Mouse (Mus musculus): ENCODE results near the gene Pcsk4. TPM values are rescaled to one million over a fixed set of nuclear protein-coding genes. Genes with fewer than 3 reads are reported as not detected.

Gene Pcsk4
- polyA plus RNA-seq, 1 experiment from 2014 or later, result 4.9 TPM

- H3K9me3 ChIP-seq (ENCODE audit: control insufficient read depth, low read length), result no peaks in the 10 kb centered on the region
- H3K9ac ChIP-seq (replicated peaks; ENCODE audit: low read depth, low read length), result peak overlapping the region; percentile 99
- ATAC-seq (ENCODE audit: low read depth), result no peak
- peak overlapping the region; percentile 76 for H3K4me2 ChIP-seq (ENCODE audit: low read depth, low read length)
- peaks cover 16% of the 10 kb centered on the region for H3K36me3 ChIP-seq (ENCODE audit: control insufficient read depth, insufficient read depth, low read length)
- peak overlapping the region; percentile 99 for H3K27ac ChIP-seq (ENCODE audit: low read depth, low read length)
- H3K27me3 ChIP-seq (ENCODE audit: control insufficient read depth, insufficient read depth, low read length), result no peaks in the 10 kb centered on the region
- peaks cover 50% of the 10 kb centered on the region for H3K4me1 ChIP-seq (ENCODE audit: control insufficient read depth, insufficient read depth, low read length)
- H3K4me3 ChIP-seq (ENCODE audit: low read depth, low read length), result peak overlapping the region; percentile 70
- 27% methylated on average over 10 of the region's 10 CpGs for WGBS
These were observed 29.5 kb downstream of the Pcsk4 start for GRCm38 (mm10) chr10:80299824-80300223.

GRCm38 (mm10) chr10:80299301-80299700, 30.0 kb downstream of the Pcsk4 start:
- H3K27ac ChIP-seq (ENCODE audit: low read depth, low read length), result peak overlapping the region; percentile 99
- H3K9me3 ChIP-seq (ENCODE audit: control insufficient read depth, low read length), result no peaks in the 10 kb centered on the region
- no peaks in the 10 kb centered on the region for H3K27me3 ChIP-seq (ENCODE audit: control insufficient read depth, insufficient read depth, low read length)
- peak overlapping the region; percentile 76 for H3K4me2 ChIP-seq (ENCODE audit: low read depth, low read length)
- no peak for ATAC-seq (ENCODE audit: low read depth)
- H3K36me3 ChIP-seq (ENCODE audit: control insufficient read depth, insufficient read depth, low read length), result peaks cover 15% of the 10 kb centered on the region
- peak overlapping the region; percentile 70 for H3K4me3 ChIP-seq (ENCODE audit: low read depth, low read length)
- 3% methylated on average over 15 of the region's 15 CpGs for WGBS
- H3K4me1 ChIP-seq (ENCODE audit: control insufficient read depth, insufficient read depth, low read length), result peaks cover 46% of the 10 kb centered on the region
- peak overlapping the region; percentile 99 for H3K9ac ChIP-seq (replicated peaks; ENCODE audit: low read depth, low read length)

- peak overlapping the region; percentile 76 for H3K4me2 ChIP-seq (ENCODE audit: low read depth, low read length)
- H3K36me3 ChIP-seq (ENCODE audit: control insufficient read depth, insufficient read depth, low read length), result peaks cover 20% of the 10 kb centered on the region
- H3K27me3 ChIP-seq (ENCODE audit: control insufficient read depth, insufficient read depth, low read length), result no peaks in the 10 kb centered on the region
- peak overlapping the region; percentile 99 for H3K27ac ChIP-seq (ENCODE audit: low read depth, low read length)
- H3K4me1 ChIP-seq (ENCODE audit: control insufficient read depth, insufficient read depth, low read length), result peaks cover 49% of the 10 kb centered on the region
- peak overlapping the region; percentile 70 for H3K4me3 ChIP-seq (ENCODE audit: low read depth, low read length)
- ATAC-seq (ENCODE audit: low read depth), result peak; percentile 73
- H3K9ac ChIP-seq (replicated peaks; ENCODE audit: low read depth, low read length), result peak overlapping the region; percentile 99
- 2% methylated on average over 21 of the region's 26 CpGs for WGBS
- H3K9me3 ChIP-seq (ENCODE audit: control insufficient read depth, low read length), result no peaks in the 10 kb centered on the region
These were observed 30.6 kb downstream of the Pcsk4 start for GRCm38 (mm10) chr10:80298571-80299281.

GRCm38 (mm10) chr10:80297526-80298133, 31.7 kb downstream of the Pcsk4 start:
- H3K4me2 ChIP-seq (ENCODE audit: low read depth, low read length), result peak overlapping the region; percentile 67; the same call in 1 of the 2 replicates
- H3K9me3 ChIP-seq (ENCODE audit: control insufficient read depth, low read length), result no peaks in the 10 kb centered on the region
- H3K4me1 ChIP-seq (ENCODE audit: control insufficient read depth, insufficient read depth, low read length), result peaks cover 51% of the 10 kb centered on the region
- H3K27me3 ChIP-seq (ENCODE audit: control insufficient read depth, insufficient read depth, low read length), result no peaks in the 10 kb centered on the region
- no peak for ATAC-seq (ENCODE audit: low read depth)
- peaks cover 19% of the 10 kb centered on the region for H3K36me3 ChIP-seq (ENCODE audit: control insufficient read depth, insufficient read depth, low read length)
- peak overlapping the region; percentile 25 for H3K9ac ChIP-seq (replicated peaks; ENCODE audit: low read depth, low read length)
- 76% methylated on average over 8 of the region's 8 CpGs for WGBS
- peak overlapping the region; percentile 58; the same call in 1 of the 2 replicates for H3K27ac ChIP-seq (ENCODE audit: low read depth, low read length)
- no peak overlapping the region for H3K4me3 ChIP-seq (ENCODE audit: low read depth, low read length)

GRCm38 (mm10) chr10:80296824-80297223, 32.5 kb downstream of the Pcsk4 start:
- Histone ChIP-seq H3K9me3 (ENCODE audit: control insufficient read depth, low read length) (no peaks in the 10 kb centered on the region), H3K27ac (ENCODE audit: low read depth, low read length) (peak overlapping the region; percentile 58), H3K4me1 (ENCODE audit: control insufficient read depth, insufficient read depth, low read length) (peaks cover 43% of the 10 kb centered on the region), H3K27me3 (ENCODE audit: control insufficient read depth, insufficient read depth, low read length) (no peaks in the 10 kb centered on the region; the same call in 1 of the 2 replicates), H3K4me2 (ENCODE audit: low read depth, low read length) (peak overlapping the region; percentile 67), H3K36me3 (ENCODE audit: control insufficient read depth, insufficient read depth, low read length) (peaks cover 11% of the 10 kb centered on the region), H3K9ac (replicated peaks; ENCODE audit: low read depth, low read length) (peak overlapping the region; percentile 35; the same call in 1 of the 2 replicates), H3K4me3 (ENCODE audit: low read depth, low read length) (no peak overlapping the region)
- ATAC-seq (ENCODE audit: low read depth), result no peak
- 77% methylated on average over 5 of the region's 5 CpGs for WGBS

- H3K4me1 ChIP-seq (ENCODE audit: control insufficient read depth, insufficient read depth, low read length), result peaks cover 38% of the 10 kb centered on the region
- ATAC-seq (ENCODE audit: low read depth), result peak; percentile 61
- WGBS, result under 1% methylated on average over 24 of the region's 26 CpGs
These were observed 33.5 kb downstream of the Pcsk4 start, which contains the start of gene Apc2 for GRCm38 (mm10) chr10:80295618-80296425. Gene Apc2 (plus strand): TSS chr10:80295977.

GRCm38 (mm10) chr10:80294788-80295303, 34.5 kb downstream of the Pcsk4 start:
- no peak for ATAC-seq (ENCODE audit: low read depth)
- H3K36me3 ChIP-seq (ENCODE audit: control insufficient read depth, insufficient read depth, low read length), result peaks cover 10% of the 10 kb centered on the region
- WGBS, result 41% methylated on average over 7 of the region's 7 CpGs
- peak overlapping the region; percentile 58 for H3K27ac ChIP-seq (ENCODE audit: low read depth, low read length)
- H3K9me3 ChIP-seq (ENCODE audit: control insufficient read depth, low read length), result no peaks in the 10 kb centered on the region
- H3K9ac ChIP-seq (replicated peaks; ENCODE audit: low read depth, low read length), result 0 out of 2 replicates have a peak overlapping the region, but pooled peaks have one; percentile 16
- peaks cover 38% of the 10 kb centered on the region for H3K4me1 ChIP-seq (ENCODE audit: control insufficient read depth, insufficient read depth, low read length)
- H3K27me3 ChIP-seq (ENCODE audit: control insufficient read depth, insufficient read depth, low read length), result no peaks in the 10 kb centered on the region; the same call in 1 of the 2 replicates
- peak overlapping the region; percentile 38; the same call in 1 of the 2 replicates for H3K4me3 ChIP-seq (ENCODE audit: low read depth, low read length)
- H3K4me2 ChIP-seq (ENCODE audit: low read depth, low read length), result peak overlapping the region; percentile 67; the same call in 1 of the 2 replicates

More at GRCm38 (mm10) chr10:80295618-80296425, 33.5 kb downstream of the Pcsk4 start, which contains the start of gene Apc2:
- H3K36me3 ChIP-seq (ENCODE audit: control insufficient read depth, insufficient read depth, low read length), result peaks cover 10% of the 10 kb centered on the region
- H3K27ac ChIP-seq (ENCODE audit: low read depth, low read length), result peak within 1 kb of the TSS; percentile 58
- H3K27me3 ChIP-seq (ENCODE audit: control insufficient read depth, insufficient read depth, low read length), result no peaks in the 10 kb centered on the region; the same call in 1 of the 2 replicates
- H3K9ac ChIP-seq (replicated peaks; ENCODE audit: low read depth, low read length), result peak within 1 kb of the TSS; percentile 35
- H3K9me3 ChIP-seq (ENCODE audit: control insufficient read depth, low read length), result no peaks in the 10 kb centered on the region
- peak within 1 kb of the TSS; percentile 67 for H3K4me2 ChIP-seq (ENCODE audit: low read depth, low read length)
- H3K4me3 ChIP-seq (ENCODE audit: low read depth, low read length), result peak within 1 kb of the TSS; percentile 38

GRCm38 (mm10) chr10:80294311-80294710, 35.0 kb downstream of the Pcsk4 start:
- Histone ChIP-seq H3K36me3 (ENCODE audit: control insufficient read depth, insufficient read depth, low read length) (peaks cover 10% of the 10 kb centered on the region), H3K27me3 (ENCODE audit: control insufficient read depth, insufficient read depth, low read length) (no peaks in the 10 kb centered on the region; the same call in 1 of the 2 replicates), H3K4me3 (ENCODE audit: low read depth, low read length) (no peak overlapping the region), H3K9me3 (ENCODE audit: control insufficient read depth, low read length) (no peaks in the 10 kb centered on the region), H3K27ac (ENCODE audit: low read depth, low read length) (no peak overlapping the region), H3K4me2 (ENCODE audit: low read depth, low read length) (no peak overlapping the region), H3K9ac (replicated peaks; ENCODE audit: low read depth, low read length) (0 out of 2 replicates have a peak overlapping the region, but pooled peaks have one; percentile 16), H3K4me1 (ENCODE audit: control insufficient read depth, insufficient read depth, low read length) (peaks cover 38% of the 10 kb centered on the region)
- 72% methylated on average over 4 of the region's 4 CpGs for WGBS
- no peak for ATAC-seq (ENCODE audit: low read depth)
